Mouse (Mus musculus): ENCODE results near the gene Vmn1r222.
"Not testable (repeated sequence)": the region's sequence is repeated elsewhere in the genome, so short reads cannot be mapped to it uniquely, and the experiment has no call there.

Gene Vmn1r222

GRCm38 (mm10) chr13:23235847-23236246 lies at the start of gene Vmn1r222:
TSS of gene Vmn1r222 (minus strand) at chr13:23235947.
- DNase-seq (ENCODE audit: extremely low spot score, low spot score): not testable (repeated sequence)

- peak; percentile 68 for DNase-seq (ENCODE audit: extremely low spot score, low spot score)
These were observed 49.6 kb upstream of the Vmn1r222 start for GRCm38 (mm10) chr13:23285191-23285920.

GRCm38 (mm10) chr13:23279992-23280391 lies 44.2 kb upstream of the Vmn1r222 start:
- no peak for DNase-seq (ENCODE audit: extremely low spot score, low spot score)

GRCm38 (mm10) chr13:23279576-23279975 lies 43.8 kb upstream of the Vmn1r222 start:
- no peak for DNase-seq (ENCODE audit: extremely low spot score, low spot score)

GRCm38 (mm10) chr13:23270321-23271101 lies 34.8 kb upstream of the Vmn1r222 start:
- DNase-seq (ENCODE audit: extremely low spot score, low spot score): peak; percentile 80

GRCm38 (mm10) chr13:23269681-23270080 lies 33.9 kb upstream of the Vmn1r222 start:
- DNase-seq (ENCODE audit: extremely low spot score, low spot score): peak; percentile 18

GRCm38 (mm10) chr13:23269127-23269526 lies 33.4 kb upstream of the Vmn1r222 start:
- DNase-seq (ENCODE audit: extremely low spot score, low spot score): not testable (repeated sequence)

- not testable (repeated sequence) for DNase-seq (ENCODE audit: extremely low spot score, low spot score)
These were observed 32.9 kb upstream of the Vmn1r222 start for GRCm38 (mm10) chr13:23268606-23269005.

- no peak for DNase-seq (ENCODE audit: extremely low spot score, low spot score)
These were observed 22.9 kb upstream of the Vmn1r222 start for GRCm38 (mm10) chr13:23258546-23259048.

GRCm38 (mm10) chr13:23246834-23247233 lies 11.1 kb upstream of the Vmn1r222 start, which contains the start of gene Vmn1r223:
TSS of gene Vmn1r223 (plus strand) at chr13:23247134.
- DNase-seq (ENCODE audit: extremely low spot score, low spot score): not testable (repeated sequence)

GRCm38 (mm10) chr13:23213827-23214226 lies 21.9 kb downstream of the Vmn1r222 start, which contains the start of gene Vmn1r221:
TSS of gene Vmn1r221 (plus strand) at chr13:23214127.
- not testable (repeated sequence) for DNase-seq (ENCODE audit: extremely low spot score, low spot score)

- not testable (repeated sequence) for DNase-seq (ENCODE audit: extremely low spot score, low spot score)
These were observed 31.9 kb downstream of the Vmn1r222 start for GRCm38 (mm10) chr13:23203885-23204284.

GRCm38 (mm10) chr13:23187875-23188274 lies 47.9 kb downstream of the Vmn1r222 start, which contains the start of gene Vmn1r220:
TSS of gene Vmn1r220 (minus strand) at chr13:23187975.
- DNase-seq (ENCODE audit: extremely low spot score, low spot score): no peak
